9 mouse cellular contexts compared by ENCODE assay signal in the genomic region with DNA sequence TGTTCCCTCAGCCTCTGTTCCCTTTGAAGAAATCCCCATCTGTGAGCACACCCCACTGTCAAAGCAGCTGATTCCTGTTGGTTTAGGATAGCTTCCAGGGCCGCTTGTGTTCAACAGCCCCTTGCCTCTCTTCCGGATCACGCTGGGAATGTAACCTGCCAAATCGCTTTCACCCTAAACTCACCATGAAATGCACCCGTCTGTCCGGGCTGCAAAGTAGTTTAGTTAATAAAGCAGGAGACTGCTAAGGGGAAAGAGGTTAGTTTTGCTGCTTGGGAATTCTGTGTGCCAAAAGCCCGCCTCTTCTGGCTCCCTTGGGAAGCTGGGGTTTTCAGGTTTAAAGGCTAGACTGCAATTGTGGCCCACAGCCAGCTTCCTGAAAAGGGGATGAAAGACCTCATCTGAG.
DNase-seq lines count a peak whose midpoint lies in the region; ATAC-seq lines count a peak whose summit lies in the region.
"Had no signal": no experiment of that assay in that cellular context is flagged by ENCODE, and none has a peak within 500 bp of the region (broad histone marks: within the 10 kb centered on the region; RNA-seq: fewer than 3 reads in every experiment).

No protein-coding gene starts in this region.

- peak; percentile 87 for ATAC-seq in hindbrain, embryonic 16.5 days
- ATAC-seq in limb, embryonic 15.5 days (ENCODE audit: insufficient number of reproducible peaks, low FRiP score, low TSS enrichment, low read depth), result no peak
- no peak for ATAC-seq in megakaryocyte-erythroid progenitor cell, adult 5-6 weeks (replicated peaks; ENCODE audit: low FRiP score, low TSS enrichment, poor library complexity, severe bottlenecking)

- no peaks in the 10 kb centered on the region for H3K9me3 ChIP-seq in hindbrain, embryonic 16.5 days (ENCODE audit: control insufficient read depth, low read length)
- no peaks in the 10 kb centered on the region for H3K9me3 ChIP-seq in limb, embryonic 15.5 days

- no peak overlapping the region for H3K9ac ChIP-seq in hindbrain, embryonic 16.5 days (ENCODE audit: low read depth, low read length)
- no peak overlapping the region for H3K9ac ChIP-seq in limb, embryonic 15.5 days

- no peak overlapping the region for H3K27ac ChIP-seq in hindbrain, embryonic 16.5 days (ENCODE audit: low read depth, low read length)
- H3K27ac ChIP-seq in limb, embryonic 15.5 days, result no peak overlapping the region

- H3K4me1 ChIP-seq in hindbrain, embryonic 16.5 days (ENCODE audit: control insufficient read depth, insufficient read depth, low read depth, low read length), result no peaks in the 10 kb centered on the region
- peaks cover 4% of the 10 kb centered on the region for H3K4me1 ChIP-seq in limb, embryonic 15.5 days

- WGBS in hindbrain, embryonic 16.5 days, result 10% methylated on average over 7 of the region's 7 CpGs
- 8% methylated on average over 7 of the region's 7 CpGs for WGBS in limb, embryonic 15.5 days

- peak; percentile 2 to 4 for DNase-seq in frontal cortex, postnatal 36 days (ENCODE audit: low spot score in 2 of 2)
- no peak for DNase-seq in frontal cortex, postnatal 25 days (ENCODE audit: low spot score in 2 of 2)
- DNase-seq in R1 (ENCODE audit: low read depth, low spot score), result peak; percentile 14
- DNase-seq in gastrocnemius, postnatal 10 days, result peak; percentile 38
- DNase-seq in yolk sac, embryonic 10.5 days (ENCODE audit: low spot score), result no peak

- no peak overlapping the region; the same call in 1 of the 2 replicates for H3K4me2 ChIP-seq in hindbrain, embryonic 16.5 days (ENCODE audit: low read length)
- H3K4me2 ChIP-seq in limb, embryonic 15.5 days, result peak overlapping the region; percentile 21

- H3K27me3 ChIP-seq in hindbrain, embryonic 16.5 days (replicated peaks; ENCODE audit: control insufficient read depth, insufficient read depth, low read length), result no peaks in the 10 kb centered on the region
- no peaks in the 10 kb centered on the region for H3K27me3 ChIP-seq in limb, embryonic 15.5 days

- H3K36me3 ChIP-seq in hindbrain, embryonic 16.5 days (ENCODE audit: control insufficient read depth, insufficient read depth, low read length), result no peaks in the 10 kb centered on the region
- no peaks in the 10 kb centered on the region for H3K36me3 ChIP-seq in limb, embryonic 15.5 days

- no peak overlapping the region for H3K4me3 ChIP-seq in hindbrain, embryonic 16.5 days (ENCODE audit: low read length)
- no peak overlapping the region for H3K4me3 ChIP-seq in limb, embryonic 15.5 days
- H3K4me3 ChIP-seq: myocyte had no signal

Comparison
In these comparisons a context has a peak if more than half of its experiments do, and no peak if none do; other contexts are left out.
1. DNase-seq: peak in frontal cortex, postnatal 36 days (2 of 2), R1 (single experiment) and gastrocnemius, postnatal 10 days (single experiment); none in frontal cortex, postnatal 25 days (0 of 2) and yolk sac, embryonic 10.5 days (single experiment).